Mouse (Mus musculus): ENCODE measurements around the gene Atp6v1g1. TPM values are rescaled to one million over a fixed set of nuclear protein-coding genes. Genes with fewer than 3 reads are reported as not detected.

The Atp6v1g1 gene
- total RNA-seq, 2 experiments from 2014 or later: 276 to 291 TPM

DNA sequence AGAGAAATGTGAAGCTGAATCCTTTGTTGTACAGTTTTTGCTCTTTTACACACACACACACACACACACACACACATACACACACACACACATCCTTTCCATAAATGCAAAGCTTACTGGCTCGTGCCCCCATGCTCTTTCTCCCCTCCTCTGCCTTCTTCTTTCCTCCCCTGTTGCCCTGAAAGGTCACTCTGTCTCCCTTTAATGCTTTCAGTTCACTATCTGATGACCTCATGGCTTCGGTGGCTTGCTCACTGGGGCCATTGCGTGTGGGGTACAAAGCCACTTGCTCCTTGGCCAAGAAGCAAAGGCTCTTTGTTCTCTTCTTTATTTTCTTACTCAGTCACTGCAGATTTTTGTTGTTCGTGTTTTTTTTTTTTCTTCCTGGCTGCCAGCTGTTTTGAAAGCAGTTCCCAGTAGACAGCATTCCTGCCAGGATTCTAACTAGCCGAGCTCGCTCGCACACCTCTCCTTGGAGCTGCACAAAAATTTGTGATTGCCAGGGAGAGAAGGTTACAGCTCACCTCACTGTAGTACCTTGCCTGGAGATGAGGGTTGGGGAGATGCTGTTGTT lies 25.7 kb downstream of the Atp6v1g1 start:
- no peak for DNase-seq (ENCODE audit: low spot score)

DNA sequence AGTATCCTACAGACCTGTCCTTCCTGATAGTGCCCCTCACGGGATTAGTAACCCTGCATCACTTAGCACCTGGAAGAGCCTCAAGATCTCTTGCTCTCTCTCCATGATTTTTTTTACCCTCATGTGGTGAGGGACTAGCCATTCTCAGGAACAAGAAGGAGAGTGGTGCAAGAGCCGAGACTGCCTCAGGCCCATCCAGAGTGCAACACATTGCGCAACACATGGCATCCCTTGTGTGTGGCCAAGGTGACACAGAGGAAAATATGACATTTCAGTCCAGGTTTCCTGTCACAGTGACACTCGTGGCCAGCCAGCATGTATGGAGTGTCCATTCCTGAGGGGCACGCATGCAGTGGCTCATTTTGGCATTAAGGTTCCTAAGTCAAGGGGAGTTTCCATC lies 28.0 kb downstream of the Atp6v1g1 start:
- DNase-seq (ENCODE audit: low spot score): no peak

DNA sequence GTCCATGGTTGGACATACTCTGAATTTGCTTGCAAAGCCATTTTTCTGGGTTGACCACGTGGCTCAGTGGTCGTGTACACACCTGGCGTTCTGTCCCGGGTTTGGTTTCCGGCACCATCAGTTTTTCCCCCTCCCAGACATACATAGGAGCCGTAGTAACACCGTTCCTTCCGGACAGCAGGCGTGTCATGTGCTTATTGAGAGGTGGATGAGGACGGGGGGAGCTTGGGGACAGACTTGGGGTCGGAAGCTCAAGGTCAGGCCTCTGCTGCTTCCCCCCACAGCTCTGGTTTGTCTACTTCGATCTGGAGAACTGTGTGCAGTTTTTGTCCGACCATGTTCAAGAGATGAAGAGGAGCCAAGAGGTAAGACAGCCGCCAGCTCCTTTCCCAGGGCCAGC lies 35.1 kb downstream of the Atp6v1g1 start:
- DNase-seq (ENCODE audit: low spot score): no peak

DNA sequence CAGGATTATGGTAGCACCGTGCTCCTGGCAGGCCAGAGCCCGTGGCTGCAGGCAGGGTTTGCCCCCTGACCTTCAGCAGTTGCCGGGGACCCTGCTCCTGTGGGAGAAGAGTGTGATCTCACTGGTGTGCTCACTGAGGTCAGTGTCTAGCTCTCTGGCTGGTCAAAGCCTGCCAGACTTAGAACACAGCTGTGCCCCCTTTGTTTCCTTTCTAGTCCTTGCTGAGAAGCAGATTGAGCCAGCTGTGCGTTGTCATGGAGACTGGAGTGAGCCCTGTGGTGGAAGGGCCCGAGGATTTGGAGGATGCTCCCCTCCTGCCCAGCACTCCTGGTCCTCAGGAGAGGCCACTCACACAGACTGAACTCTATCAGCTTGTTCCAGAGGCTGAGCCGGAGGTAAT lies 35.5 kb downstream of the Atp6v1g1 start:
- DNase-seq (ENCODE audit: low spot score): no peak

DNA sequence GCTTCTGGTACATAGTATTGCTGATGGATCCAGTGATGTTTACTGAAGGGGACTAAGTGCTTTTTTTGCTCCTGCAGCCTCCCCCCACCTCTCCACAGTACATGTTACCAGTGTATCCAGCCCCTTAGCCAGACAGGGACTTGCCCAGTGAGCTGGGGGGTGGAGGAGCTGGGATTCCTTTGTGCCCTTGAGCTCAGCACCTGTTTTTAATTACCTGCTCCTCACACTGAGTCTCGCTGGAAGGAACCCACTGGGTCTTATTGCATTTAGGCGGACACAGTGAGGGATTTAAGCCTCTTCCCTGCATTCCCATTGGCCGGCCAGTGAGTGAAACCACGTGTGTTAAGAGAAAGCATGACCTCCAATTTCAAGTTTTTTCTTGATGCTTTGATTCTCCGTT lies 38.0 kb downstream of the Atp6v1g1 start:
- no peak for DNase-seq (ENCODE audit: low spot score)

DNA sequence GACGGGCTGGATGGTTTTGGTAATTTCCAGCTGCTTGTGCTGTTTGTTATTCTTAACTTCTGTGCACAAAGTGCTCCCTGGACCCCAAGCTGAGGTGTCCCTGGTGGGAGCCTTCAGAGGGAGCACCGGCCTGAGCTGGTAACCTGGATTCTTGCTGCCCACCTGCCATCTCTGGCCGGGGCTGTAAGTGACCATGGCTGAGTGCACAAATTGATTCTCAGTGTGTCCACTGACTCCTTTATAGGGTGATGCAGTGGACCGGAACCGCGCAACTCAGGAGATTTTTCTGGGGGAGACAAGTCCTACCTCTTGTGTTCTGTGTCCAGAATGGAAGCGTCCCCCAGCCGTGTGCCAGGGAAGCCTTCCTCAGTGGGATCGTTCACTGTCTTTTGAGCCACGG lies 40.6 kb downstream of the Atp6v1g1 start:
- no peak for DNase-seq (ENCODE audit: low spot score)

DNA sequence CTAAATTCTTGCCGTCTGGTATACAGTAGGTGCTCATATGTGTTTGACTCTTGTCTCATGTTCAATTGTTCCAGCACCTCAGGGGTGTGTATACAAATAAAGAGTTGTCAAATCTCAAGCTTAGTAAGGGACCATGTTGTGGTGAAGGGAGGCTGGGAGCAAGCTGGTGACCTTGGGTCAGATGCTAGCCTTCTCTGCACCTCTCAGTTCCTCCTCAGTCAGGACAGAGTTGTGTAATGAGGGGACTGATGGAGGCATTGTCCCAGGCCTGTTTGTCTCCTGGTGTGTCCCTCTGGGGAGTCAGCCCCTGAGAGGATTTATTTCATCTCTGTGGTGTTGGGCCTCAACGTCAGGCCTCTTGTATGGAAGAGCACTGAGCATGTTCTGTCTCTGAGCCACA lies 41.7 kb downstream of the Atp6v1g1 start:
- DNase-seq (ENCODE audit: low spot score): no peak

DNA sequence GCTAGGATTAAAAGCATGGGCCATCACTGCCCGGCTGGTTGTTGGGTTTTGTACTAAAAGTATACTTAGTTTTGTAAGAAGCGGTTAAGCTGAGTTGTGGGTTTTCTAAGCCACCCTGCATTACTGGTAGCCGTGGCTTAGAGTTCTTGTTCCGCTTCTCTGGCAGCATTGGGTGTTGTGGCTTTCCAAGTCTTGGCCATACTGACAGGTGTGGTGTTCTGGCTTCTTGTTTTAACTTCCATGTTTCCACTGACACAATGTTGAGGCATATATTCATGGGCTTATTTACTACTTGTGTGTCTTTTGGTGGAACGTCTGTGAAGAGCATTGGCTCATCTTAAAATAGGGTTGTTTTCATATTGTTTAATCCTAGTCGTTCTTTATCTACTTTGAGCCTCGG lies 45.4 kb downstream of the Atp6v1g1 start:
- no peak for DNase-seq (ENCODE audit: low spot score)

DNA sequence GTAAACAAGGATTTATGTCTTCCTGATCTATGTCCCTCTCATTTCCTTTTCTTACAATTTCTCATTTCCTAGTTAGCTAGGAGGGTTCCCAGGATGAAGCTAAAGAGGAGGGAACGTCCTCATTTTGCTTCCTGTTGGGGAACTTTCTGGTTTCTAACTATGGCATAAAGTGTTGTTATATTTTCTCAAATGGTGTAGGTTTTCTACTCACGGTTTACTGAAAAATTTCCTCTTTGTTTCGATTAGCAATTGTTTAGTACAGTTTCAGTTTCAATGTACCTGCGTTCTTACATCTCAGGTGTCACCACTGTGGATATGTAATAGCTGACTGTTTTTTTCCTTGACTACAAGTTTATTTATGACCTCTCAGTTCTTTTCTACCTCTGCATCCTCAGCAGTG lies 46.0 kb downstream of the Atp6v1g1 start:
- DNase-seq (ENCODE audit: low spot score): no peak

DNA sequence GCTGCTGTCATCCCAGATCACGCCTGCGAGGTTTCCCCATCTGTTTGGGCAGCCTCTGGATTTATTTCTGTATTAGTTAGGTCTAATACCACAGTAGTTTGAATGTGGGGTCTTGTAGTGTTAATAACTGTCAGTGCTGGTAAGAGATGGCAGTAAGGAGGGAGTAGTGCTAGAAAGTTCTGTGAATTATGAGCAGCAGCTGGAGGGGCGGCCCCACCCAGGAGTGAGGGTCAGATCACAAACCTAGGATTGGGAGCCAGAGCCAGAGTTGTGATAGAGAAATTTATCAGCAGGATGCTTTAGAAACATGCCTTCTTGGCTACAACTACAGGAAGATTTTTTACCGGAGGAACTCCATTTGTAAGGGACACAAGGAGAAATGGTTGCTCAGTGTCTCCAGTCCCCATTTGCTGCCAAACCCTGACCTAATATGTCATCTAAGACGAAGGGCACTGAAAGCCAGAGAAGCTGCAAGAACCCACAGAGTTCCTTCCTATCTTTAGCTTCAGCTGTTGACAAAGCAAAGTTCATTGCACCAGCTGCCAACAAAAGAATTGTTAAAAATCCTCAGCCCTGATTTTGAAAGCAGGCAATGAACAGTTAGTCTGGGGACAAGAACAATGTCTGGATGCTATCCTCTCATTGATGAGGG lies 50.0 kb downstream of the Atp6v1g1 start:
- DNase-seq (ENCODE audit: low spot score): peak; percentile 58

DNA sequence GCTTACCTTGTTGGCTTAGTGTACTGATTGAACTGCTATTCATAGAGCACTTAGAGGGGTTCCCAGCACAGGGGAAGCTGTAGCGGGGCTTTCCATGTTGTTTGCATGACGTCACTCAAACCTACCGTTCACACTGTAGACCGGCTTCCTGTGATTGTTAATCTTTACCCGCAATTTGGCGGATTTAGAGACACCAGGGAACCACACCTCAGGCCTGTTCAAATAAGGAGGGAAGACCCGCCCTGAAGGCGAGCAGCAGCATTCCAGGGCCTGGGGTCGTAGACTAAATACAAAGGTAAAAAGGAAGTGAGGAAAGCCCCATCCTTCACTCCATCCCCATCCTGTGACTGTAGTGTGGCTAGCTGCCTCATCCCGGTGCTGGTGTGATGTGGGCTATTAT lies 50.7 kb downstream of the Atp6v1g1 start:
- DNase-seq (ENCODE audit: low spot score): no peak

DNA sequence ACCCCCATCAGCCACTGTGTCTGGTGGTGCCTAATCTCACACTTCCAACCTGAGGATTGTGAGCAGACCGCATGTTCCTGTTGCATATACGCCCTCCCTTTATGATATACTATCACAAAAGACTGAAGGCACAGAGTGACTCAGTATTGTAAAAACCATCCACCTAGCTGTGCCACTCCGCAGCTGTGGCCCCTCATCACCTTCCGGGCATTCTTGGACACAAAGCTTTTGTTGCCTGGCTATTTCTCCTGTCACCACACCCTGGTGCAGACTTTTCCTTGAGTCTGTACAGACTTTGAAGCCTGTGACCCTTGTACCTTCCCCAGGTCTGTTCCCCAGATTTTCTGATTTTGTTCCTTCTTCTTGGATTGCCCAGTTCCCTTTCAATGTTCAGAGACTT lies 51.4 kb downstream of the Atp6v1g1 start:
- no peak for DNase-seq (ENCODE audit: low spot score)

Other genes with a start within 250 kb of the Atp6v1g1 start
- gene Orm1, start 200.2 kb upstream of the Atp6v1g1 start, total RNA-seq (2021): 1 to 10 TPM in 1 of 2 experiments, under 1 TPM in 1; 0.62 to 5.0 TPM
- not detected for gene Orm3, start 188.6 kb upstream of the Atp6v1g1 start, total RNA-seq (2021)
- under 1 TPM in 1 of 2 experiments, not detected in 1; 0.47 TPM for gene Orm2, start 182.3 kb upstream of the Atp6v1g1 start, total RNA-seq (2021)
- gene Akna, start 141.4 kb upstream of the Atp6v1g1 start, total RNA-seq (2021): 1 to 10 TPM in 1 of 2 experiments, under 1 TPM in 1; 0.82 to 1.5 TPM
- 1 to 10 TPM; 5.5 to 6.5 TPM for gene Whrn, start 48.8 kb upstream of the Atp6v1g1 start, total RNA-seq (2021)
- 10 to 100 TPM; 15.8 to 16.4 TPM for gene Tmem268, start 14.0 kb downstream of the Atp6v1g1 start, total RNA-seq (2021)
- not detected for gene Gm11213, start 60.5 kb downstream of the Atp6v1g1 start, total RNA-seq (2021)
- gene Tex48, start 77.7 kb downstream of the Atp6v1g1 start, total RNA-seq (2021): not detected
- not detected for gene Gm11214, start 118.6 kb downstream of the Atp6v1g1 start, total RNA-seq (2021)
- gene Tnfsf15, start 200.3 kb downstream of the Atp6v1g1 start, total RNA-seq (2021): not detected